8 mouse cellular contexts compared by ENCODE assay signal in the genomic region with DNA sequence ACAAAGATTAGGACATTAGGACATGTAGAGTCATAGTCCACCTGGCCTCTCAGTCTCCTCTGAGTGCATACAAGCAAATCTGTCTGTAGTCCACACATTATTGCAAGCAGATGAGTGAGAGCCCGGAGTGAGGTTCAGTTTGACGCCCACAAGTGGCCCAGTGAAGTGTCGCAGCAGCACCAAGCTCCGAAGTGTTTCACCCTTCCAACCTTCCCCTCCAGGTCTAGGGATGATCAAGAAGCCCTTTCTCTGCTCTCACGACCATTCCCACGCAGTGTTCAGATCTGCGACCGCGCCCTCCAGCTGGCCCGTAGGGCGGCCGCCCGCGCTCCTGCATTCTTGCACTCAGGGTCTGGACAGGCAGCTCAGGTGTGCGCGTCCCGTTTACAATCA. TPM values are rescaled to one million over a fixed set of nuclear protein-coding genes. Genes with fewer than 3 reads are reported as not detected.
DNase-seq lines count a peak whose midpoint lies in the region; ATAC-seq and TF ChIP-seq lines count a peak whose summit lies in the region.

No protein-coding gene starts in this region.

- no peak for DNase-seq in lung, adult 2 months
- DNase-seq in lung, postnatal 4 days, result no peak
- no peak for DNase-seq in cerebellum, adult 9-11 months
- no peak for DNase-seq in right cerebral cortex, postnatal 4 days

- peak overlapping the region; percentile 85 for H3K4me2 ChIP-seq in embryonic facial prominence, embryonic 15.5 days (replicated peaks)
- H3K4me2 ChIP-seq in intestine, embryonic 15.5 days (replicated peaks), result peak overlapping the region; percentile 90
- peak overlapping the region; percentile 76 for H3K4me2 ChIP-seq in neural tube, embryonic 13.5 days

- no peak for TF ChIP-seq CTCF in lung, adult 2 months (IDR thresholded peaks at IDR 0.05; ENCODE audit: insufficient read depth, low read length)

- no peaks in the 10 kb centered on the region for H3K36me3 ChIP-seq in embryonic facial prominence, embryonic 15.5 days
- H3K36me3 ChIP-seq in intestine, embryonic 15.5 days, result no peaks in the 10 kb centered on the region
- H3K36me3 ChIP-seq in neural tube, embryonic 13.5 days, result no peaks in the 10 kb centered on the region

- TF ChIP-seq POLR2A in lung, adult 2 months (IDR thresholded peaks at IDR 0.05; ENCODE audit: borderline replicate concordance, extremely low read depth, low read depth, low read length), result no peak

- H3K4me1 ChIP-seq in lung, adult 2 months (ENCODE audit: control insufficient read depth, insufficient read depth, low read length), result peaks cover 4% of the 10 kb centered on the region
- H3K4me1 ChIP-seq in embryonic facial prominence, embryonic 15.5 days, result peaks cover 13% of the 10 kb centered on the region
- 0 out of 2 replicates have a peak, but pooled peaks cover 6% of the 10 kb centered on the region for H3K4me1 ChIP-seq in intestine, embryonic 15.5 days (replicated peaks)
- peaks cover 24% of the 10 kb centered on the region for H3K4me1 ChIP-seq in neural tube, embryonic 13.5 days (replicated peaks)

- no peaks in the 10 kb centered on the region for H3K27me3 ChIP-seq in embryonic facial prominence, embryonic 15.5 days
- no peaks in the 10 kb centered on the region for H3K27me3 ChIP-seq in intestine, embryonic 15.5 days (replicated peaks)
- peaks cover 15% of the 10 kb centered on the region for H3K27me3 ChIP-seq in neural tube, embryonic 13.5 days

- H3K9me3 ChIP-seq in embryonic facial prominence, embryonic 15.5 days (replicated peaks), result no peaks in the 10 kb centered on the region
- no peaks in the 10 kb centered on the region for H3K9me3 ChIP-seq in intestine, embryonic 15.5 days
- H3K9me3 ChIP-seq in neural tube, embryonic 13.5 days, result no peaks in the 10 kb centered on the region

- 0 out of 2 replicates have a peak overlapping the region, but pooled peaks have one; percentile 74 for H3K27ac ChIP-seq in embryonic facial prominence, embryonic 15.5 days (replicated peaks)
- H3K27ac ChIP-seq in intestine, embryonic 15.5 days, result no peak overlapping the region
- H3K27ac ChIP-seq in neural tube, embryonic 13.5 days (replicated peaks), result no peak overlapping the region

- 0 out of 2 replicates have a peak, but pooled peaks have one; percentile 0 for ATAC-seq in embryonic facial prominence, embryonic 15.5 days (ENCODE audit: insufficient number of reproducible peaks, low FRiP score, low TSS enrichment, low read depth)
- ATAC-seq in intestine, embryonic 15.5 days, result peak; percentile 53; the same call in 1 of the 2 replicates
- no peak; the same call in 1 of the 2 replicates for ATAC-seq in neural tube, embryonic 13.5 days (ENCODE audit: low read depth)
- no peak for ATAC-seq in megakaryocyte-erythroid progenitor cell, adult 5-6 weeks (replicated peaks; ENCODE audit: low FRiP score, low TSS enrichment, poor library complexity, severe bottlenecking)

- 2% methylated on average over 17 of the region's 17 CpGs for WGBS in lung, adult 2 months
- under 1% methylated on average over 17 of the region's 17 CpGs for WGBS in embryonic facial prominence, embryonic 15.5 days
- WGBS in intestine, embryonic 15.5 days, result under 1% methylated on average over 17 of the region's 17 CpGs
- WGBS in neural tube, embryonic 13.5 days, result under 1% methylated on average over 17 of the region's 17 CpGs

- H3K9ac ChIP-seq in embryonic facial prominence, embryonic 15.5 days, result peak overlapping the region; percentile 4; the same call in 1 of the 2 replicates
- H3K9ac ChIP-seq in intestine, embryonic 15.5 days, result peak overlapping the region; percentile 82
- peak overlapping the region; percentile 82 for H3K9ac ChIP-seq in neural tube, embryonic 13.5 days

- peak overlapping the region; percentile 63 for H3K4me3 ChIP-seq in lung, adult 2 months (replicated peaks; ENCODE audit: extremely low read depth, low read depth, low read length)
- H3K4me3 ChIP-seq in embryonic facial prominence, embryonic 15.5 days (replicated peaks), result peak overlapping the region; percentile 80
- peak overlapping the region; percentile 75 for H3K4me3 ChIP-seq in intestine, embryonic 15.5 days (replicated peaks)
- H3K4me3 ChIP-seq in neural tube, embryonic 13.5 days, result peak overlapping the region; percentile 85

RNA-seq across cellular contexts. Expression of gene Arhgef26, which starts 0.3 kb away (rescaled TPM):
- 26.9 and 41.6 TPM in 2 replicates for polyA plus RNA-seq in lung, adult 2 months (2012; rRNA removed)
- 16.8 and 20.1 TPM in 2 replicates for polyA plus RNA-seq in embryonic facial prominence, embryonic 15.5 days (2015; fragmentation: Nextera tagmentation; extraction: Ambion mirVana)
- polyA plus RNA-seq in intestine, embryonic 15.5 days (2015; fragmentation: Nextera tagmentation; extraction: Ambion mirVana), result 15.3 and 16.7 TPM in 2 replicates
- 12.3 and 13.1 TPM in 2 replicates for polyA plus RNA-seq in neural tube, embryonic 13.5 days (2015; fragmentation: Nextera tagmentation; extraction: Ambion mirVana)
- not detected in 2 replicates for total RNA-seq in megakaryocyte-erythroid progenitor cell, adult 5-6 weeks (2014; fragmentation: Nextera tagmentation)
- 0.23 TPM in 1 of 2 replicates, not detected in the other for total RNA-seq in megakaryocyte-erythroid progenitor cell, adult 5-6 weeks (2017)

Comparison
In these comparisons a context has a peak if more than half of its experiments do, and no peak if none do; other contexts are left out.
1. ATAC-seq: peak in embryonic facial prominence, embryonic 15.5 days (single experiment) and intestine, embryonic 15.5 days (single experiment); none in neural tube, embryonic 13.5 days (single experiment) and megakaryocyte-erythroid progenitor cell, adult 5-6 weeks (single experiment).
2. H3K9ac ChIP-seq: peak in every context shown above with its lines; median percentile 82 in intestine, embryonic 15.5 days; 82 in neural tube, embryonic 13.5 days; 4 in embryonic facial prominence, embryonic 15.5 days.
3. Peak in every context shown above with its lines, with median percentiles within 50 percentile points of each other: H3K4me3 ChIP-seq and H3K4me2 ChIP-seq.